ENCODE assay signal across 8 mouse cellular contexts in genomic region chr7:127016971-127017949, GRCm38 (mm10). TPM values are rescaled to one million over a fixed set of nuclear protein-coding genes. Genes with fewer than 3 reads are reported as not detected.
DNase-seq lines count a peak whose midpoint lies in the region; ATAC-seq lines count a peak whose summit lies in the region.

Gene Pagr1a (minus strand): TSS chr7:127017352.

- peaks cover 7% of the 10 kb centered on the region for H3K36me3 ChIP-seq in lung, embryonic 16.5 days (ENCODE audit: control insufficient read depth, insufficient read depth, low read length)

- peaks cover 65% of the 10 kb centered on the region for H3K4me1 ChIP-seq in lung, embryonic 16.5 days (replicated peaks; ENCODE audit: control insufficient read depth, insufficient read depth, low read length)

- peak; percentile 95 for DNase-seq in MEL-GATA-1-ER (ENCODE audit: extremely low read depth, low read depth)
- peak; percentile 97 for DNase-seq in cerebellum, adult 8-10 months
- DNase-seq in forelimb bud, embryonic 11.5 days (ENCODE audit: low read depth, low spot score), result peak; percentile 100
- peak; percentile 95 for DNase-seq in layer of hippocampus, adult 9-10 months (ENCODE audit: low spot score)
- DNase-seq in ovary, postnatal 10 days (ENCODE audit: low spot score), result peak; percentile 94
- peak; percentile 97 for DNase-seq in thymus, postnatal 10 days (ENCODE audit: low spot score in 2 of 2)

- peak; percentile 63 to 79 for ATAC-seq in hematopoietic stem cell, adult 5-6 weeks (replicated peaks in 1 of 2; ENCODE audit: insufficient read depth in 1 of 2, low FRiP score in 2 of 2, low TSS enrichment in 1 of 2, low read depth in 1 of 2, poor library complexity in 2 of 2, severe bottlenecking in 2 of 2)
- ATAC-seq in lung, embryonic 16.5 days (ENCODE audit: low read depth), result peak; percentile 84

- H3K27me3 ChIP-seq in lung, embryonic 16.5 days (ENCODE audit: control insufficient read depth, insufficient read depth, low read depth, low read length), result no peaks in the 10 kb centered on the region

- H3K9me3 ChIP-seq in lung, embryonic 16.5 days (ENCODE audit: control insufficient read depth, low read length), result no peaks in the 10 kb centered on the region

- peak within 1 kb of the TSS; percentile 80 for H3K4me2 ChIP-seq in lung, embryonic 16.5 days (ENCODE audit: low read depth, low read length)

- peak within 1 kb of the TSS; percentile 98 for H3K27ac ChIP-seq in lung, embryonic 16.5 days (ENCODE audit: low read length)

- H3K9ac ChIP-seq in lung, embryonic 16.5 days (ENCODE audit: low read length), result peak within 1 kb of the TSS; percentile 77

- peak within 1 kb of the TSS; percentile 59 for H3K4me3 ChIP-seq in lung, embryonic 16.5 days (ENCODE audit: low read length)

- WGBS in lung, embryonic 16.5 days, result 2% methylated on average over 39 of the region's 39 CpGs

RNA-seq across cellular contexts. Expression of gene Pagr1a, which starts in this region (rescaled TPM):
- total RNA-seq in hematopoietic stem cell, adult 5-6 weeks (2017), result 3.7 and 9.9 TPM in 2 replicates
- polyA plus RNA-seq in lung, embryonic 16.5 days (2015; fragmentation: Nextera tagmentation; extraction: Ambion mirVana), result 45.9 and 67.2 TPM in 2 replicates

Comparison
In these comparisons a context has a peak if more than half of its experiments do, and no peak if none do; other contexts are left out.
1. Peak in every context shown above with its lines: DNase-seq, ATAC-seq, H3K4me3 ChIP-seq and H3K27ac ChIP-seq.